7 mouse cellular contexts compared by ENCODE assay signal in genomic region chr2:122628976-122629375, GRCm38 (mm10). TPM values are rescaled to one million over a fixed set of nuclear protein-coding genes. Genes with fewer than 3 reads are reported as not detected.
DNase-seq lines count a peak whose midpoint lies in the region; ATAC-seq and TF ChIP-seq lines count a peak whose summit lies in the region.

No protein-coding gene starts in this region.

- peak overlapping the region; percentile 28; the same call in 1 of the 2 replicates for H3K9ac ChIP-seq in heart, embryonic 13.5 days

- TF ChIP-seq CTCF in embryonic fibroblast, embryonic 13.5 days (IDR thresholded peaks at IDR 0.05; ENCODE audit: borderline replicate concordance, insufficient read depth, low read length) = peak; percentile 55; the same call in 1 of the 2 replicates

- H3K4me1 ChIP-seq in embryonic fibroblast, embryonic 13.5 days (ENCODE audit: control insufficient read depth, insufficient read depth, low read length) = no peaks in the 10 kb centered on the region
- H3K4me1 ChIP-seq in heart, embryonic 13.5 days = peaks cover 17% of the 10 kb centered on the region

- peak; percentile 84 for DNase-seq in MN1 (ENCODE audit: low spot score)
- peak; percentile 61 for DNase-seq in adrenal gland, postnatal 25 days
- peak; percentile 94 for DNase-seq in layer of hippocampus, adult 9-10 months (ENCODE audit: low spot score)
- DNase-seq in lung, postnatal 25 days (ENCODE audit: low spot score) = peak; percentile 89
- DNase-seq in right cerebral cortex, postnatal 14 days = peak; percentile 74

- no peak overlapping the region for H3K27ac ChIP-seq in embryonic fibroblast, embryonic 13.5 days (ENCODE audit: insufficient read depth, low read length)
- no peak overlapping the region for H3K27ac ChIP-seq in heart, embryonic 13.5 days (replicated peaks)

- peaks cover 13% of the 10 kb centered on the region; the same call in 1 of the 2 replicates for H3K27me3 ChIP-seq in heart, embryonic 13.5 days (replicated peaks)

- H3K9me3 ChIP-seq in heart, embryonic 13.5 days = no peaks in the 10 kb centered on the region

- peak overlapping the region; percentile 25 for H3K4me2 ChIP-seq in heart, embryonic 13.5 days

- peaks cover 17% of the 10 kb centered on the region for H3K36me3 ChIP-seq in heart, embryonic 13.5 days

- ATAC-seq in heart, embryonic 13.5 days (ENCODE audit: extremely low read depth, insufficient number of reproducible peaks, low FRiP score, low TSS enrichment) = no peak

- no peak overlapping the region for H3K4me3 ChIP-seq in embryonic fibroblast, embryonic 13.5 days (ENCODE audit: insufficient read depth, low read length)
- no peak overlapping the region for H3K4me3 ChIP-seq in heart, embryonic 13.5 days

- no peak for TF ChIP-seq POLR2A in embryonic fibroblast, embryonic 13.5 days (IDR thresholded peaks at IDR 0.05; ENCODE audit: low read depth, low read length)

- 2% methylated on average over 7 of the region's 7 CpGs for WGBS in heart, embryonic 13.5 days

RNA-seq across cellular contexts. Expression of gene AA467197, which starts 7.8 kb away (rescaled TPM):
- 0.70 TPM in 1 of 2 replicates, not detected in the other for total RNA-seq in adrenal gland, postnatal 25 days (2021)
- polyA plus RNA-seq in embryonic fibroblast, embryonic 13.5 days (2011; ENCODE audit: insufficient read length, low read depth, missing spikeins) = 0.85 and 1.0 TPM in 2 replicates
- 0.32 TPM in 1 of 2 replicates, not detected in the other for polyA plus RNA-seq in heart, embryonic 13.5 days (2015; fragmentation: Nextera tagmentation; extraction: Ambion mirVana)

RNA-seq across cellular contexts. Expression of gene Gatm, which starts 17.9 kb away (rescaled TPM):
- 2.0 and 5.0 TPM in 2 replicates for total RNA-seq in adrenal gland, postnatal 25 days (2021)
- polyA plus RNA-seq in embryonic fibroblast, embryonic 13.5 days (2011; ENCODE audit: insufficient read length, low read depth, missing spikeins) = 3.0 and 3.1 TPM in 2 replicates
- polyA plus RNA-seq in heart, embryonic 13.5 days (2015; fragmentation: Nextera tagmentation; extraction: Ambion mirVana) = 19.3 and 21.9 TPM in 2 replicates
